Comparison of ENCODE assay signal across 9 mouse cellular contexts in the genomic region with DNA sequence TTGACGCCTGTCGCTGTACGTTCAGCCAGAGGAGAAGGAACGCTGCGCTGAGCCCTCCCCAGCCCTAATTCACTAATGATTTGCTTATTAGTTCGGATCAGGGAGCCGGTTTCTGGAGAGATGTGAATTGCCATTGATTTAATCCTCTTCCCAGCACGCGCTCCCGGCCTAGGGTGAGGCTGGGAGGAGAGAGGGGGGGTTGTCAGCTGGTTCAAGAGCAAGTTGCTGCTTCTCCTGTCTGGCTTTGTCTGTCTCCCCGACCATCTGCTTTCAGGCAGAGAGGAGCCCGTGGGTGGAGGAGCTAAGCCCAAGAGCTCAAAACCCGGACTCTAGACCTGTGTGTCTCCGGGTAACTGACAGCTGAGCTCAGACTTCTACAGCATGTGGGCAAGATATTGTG.
DNase-seq lines count a peak whose midpoint lies in the region; ATAC-seq and TF ChIP-seq lines count a peak whose summit lies in the region.
"Had no signal": no experiment of that assay in that cellular context is flagged by ENCODE, and none has a peak within 500 bp of the region (broad histone marks: within the 10 kb centered on the region; RNA-seq: fewer than 3 reads in every experiment).

No protein-coding gene starts in this region.

- WGBS in kidney, postnatal 0 days: 28% methylated on average over 14 of the region's 14 CpGs
- 17% methylated on average over 14 of the region's 14 CpGs for WGBS in embryonic facial prominence, embryonic 10.5 days
- 19% methylated on average over 14 of the region's 14 CpGs for WGBS in intestine, embryonic 16.5 days

- ATAC-seq in kidney, postnatal 0 days (replicated peaks; ENCODE audit: low FRiP score, low read depth): no peak
- ATAC-seq in intestine, embryonic 16.5 days: no peak
- ATAC-seq: Patski had no signal

- H3K4me2 ChIP-seq in kidney, postnatal 0 days (ENCODE audit: low read length): peak overlapping the region; percentile 30
- H3K4me2 ChIP-seq in intestine, embryonic 16.5 days (ENCODE audit: low read depth, low read length): peak overlapping the region; percentile 35

- no peaks in the 10 kb centered on the region for H3K9me3 ChIP-seq in kidney, postnatal 0 days (replicated peaks; ENCODE audit: low read length)
- no peaks in the 10 kb centered on the region for H3K9me3 ChIP-seq in embryonic facial prominence, embryonic 10.5 days
- no peaks in the 10 kb centered on the region for H3K9me3 ChIP-seq in intestine, embryonic 16.5 days (ENCODE audit: control insufficient read depth, low read length)

- H3K4me3 ChIP-seq in kidney, postnatal 0 days (replicated peaks; ENCODE audit: low read depth, low read length): no peak overlapping the region
- peak overlapping the region; percentile 41; the same call in 1 of the 2 replicates for H3K4me3 ChIP-seq in embryonic facial prominence, embryonic 10.5 days
- H3K4me3 ChIP-seq in intestine, embryonic 16.5 days (ENCODE audit: low read length): peak overlapping the region; percentile 23

- TF ChIP-seq CTCF in kidney, postnatal 0 days (IDR thresholded peaks at IDR 0.05; ENCODE audit: low read depth): no peak

- no peaks in the 10 kb centered on the region for H3K36me3 ChIP-seq in kidney, postnatal 0 days (ENCODE audit: insufficient read depth, low read length)
- no peaks in the 10 kb centered on the region for H3K36me3 ChIP-seq in embryonic facial prominence, embryonic 10.5 days (replicated peaks)
- H3K36me3 ChIP-seq in intestine, embryonic 16.5 days (ENCODE audit: control insufficient read depth, insufficient read depth, low read length): no peaks in the 10 kb centered on the region

- DNase-seq in kidney, postnatal 0 days (ENCODE audit: low spot score): no peak
- no peak for DNase-seq in kidney, adult 18-20 months
- DNase-seq in embryonic facial prominence, embryonic 10.5 days (ENCODE audit: low spot score): no peak
- DNase-seq in retina, adult 2 months (ENCODE audit: low read depth, low spot score): peak; percentile 20
- no peak for DNase-seq in gastrocnemius, adult 18-20 months (ENCODE audit: low spot score)
- no peak for DNase-seq in urinary bladder, postnatal 25 days (ENCODE audit: low spot score)
- no peak for DNase-seq in MN1 (ENCODE audit: low spot score)

- no peaks in the 10 kb centered on the region for H3K27me3 ChIP-seq in kidney, postnatal 0 days (ENCODE audit: insufficient read depth, low read length)
- H3K27me3 ChIP-seq in embryonic facial prominence, embryonic 10.5 days (replicated peaks; ENCODE audit: low read depth, poor library complexity, severe bottlenecking): peaks cover 91% of the 10 kb centered on the region
- H3K27me3 ChIP-seq in intestine, embryonic 16.5 days (replicated peaks; ENCODE audit: control insufficient read depth, insufficient read depth, low read length): peaks cover 5% of the 10 kb centered on the region; the same call in 1 of the 2 replicates

- no peak overlapping the region for H3K9ac ChIP-seq in kidney, postnatal 0 days (ENCODE audit: low read depth, low read length)
- peak overlapping the region; percentile 29; the same call in 1 of the 2 replicates for H3K9ac ChIP-seq in intestine, embryonic 16.5 days (ENCODE audit: low read depth, low read length)

- no peak overlapping the region for H3K27ac ChIP-seq in kidney, postnatal 0 days
- H3K27ac ChIP-seq in embryonic facial prominence, embryonic 10.5 days (replicated peaks): peak overlapping the region; percentile 40; the same call in 1 of the 2 replicates
- H3K27ac ChIP-seq in intestine, embryonic 16.5 days (ENCODE audit: low read length): no peak overlapping the region

- H3K4me1 ChIP-seq in kidney, postnatal 0 days (replicated peaks; ENCODE audit: insufficient read depth, low read length): no peaks in the 10 kb centered on the region
- peaks cover 11% of the 10 kb centered on the region for H3K4me1 ChIP-seq in embryonic facial prominence, embryonic 10.5 days
- H3K4me1 ChIP-seq in intestine, embryonic 16.5 days (ENCODE audit: control insufficient read depth, insufficient read depth, low read length): no peaks in the 10 kb centered on the region
